Mouse (Mus musculus): Measurements from ENCODE around the gene Arvcf. TPM values are rescaled to one million over a fixed set of nuclear protein-coding genes. Genes with fewer than 3 reads are reported as not detected.

The Arvcf gene
- polyA plus RNA-seq, 1 experiment from 2014 or later: 118 TPM

DNA sequence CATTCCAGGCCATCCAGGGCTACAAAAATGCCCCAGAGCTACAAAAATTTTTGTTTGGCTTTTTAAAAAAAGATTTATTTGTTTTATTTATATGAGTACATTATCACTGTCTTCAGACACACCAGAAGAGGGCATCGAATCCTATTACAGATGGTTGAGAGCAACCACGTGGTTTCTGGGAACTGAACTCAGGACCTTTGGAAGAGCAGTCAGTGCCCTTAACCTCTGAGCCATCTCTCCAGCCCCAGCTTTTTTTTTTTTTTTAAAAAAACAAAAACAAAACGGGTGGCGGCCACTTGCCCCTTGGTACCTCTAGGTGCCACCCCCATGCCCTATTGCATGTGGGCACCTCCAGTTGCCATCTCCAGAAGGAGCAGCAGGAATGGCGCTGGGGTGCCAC lies 69.5 kb downstream of the Arvcf start:
- peaks cover 11% of the 10 kb centered on the region; the same call in 1 of the 2 replicates for H3K4me1 ChIP-seq
- peaks cover 20% of the 10 kb centered on the region for H3K36me3 ChIP-seq
- no peak overlapping the region for H3K9ac ChIP-seq
- no peaks in the 10 kb centered on the region for H3K9me3 ChIP-seq
- no peak overlapping the region for H3K27ac ChIP-seq
- no peak for ATAC-seq (ENCODE audit: low FRiP score, low read depth)
- WGBS: 93% methylated on average over 5 of the region's 5 CpGs
- H3K27me3 ChIP-seq (replicated peaks): no peaks in the 10 kb centered on the region
- no peak overlapping the region for H3K4me2 ChIP-seq (replicated peaks)
- no peak overlapping the region for H3K4me3 ChIP-seq

DNA sequence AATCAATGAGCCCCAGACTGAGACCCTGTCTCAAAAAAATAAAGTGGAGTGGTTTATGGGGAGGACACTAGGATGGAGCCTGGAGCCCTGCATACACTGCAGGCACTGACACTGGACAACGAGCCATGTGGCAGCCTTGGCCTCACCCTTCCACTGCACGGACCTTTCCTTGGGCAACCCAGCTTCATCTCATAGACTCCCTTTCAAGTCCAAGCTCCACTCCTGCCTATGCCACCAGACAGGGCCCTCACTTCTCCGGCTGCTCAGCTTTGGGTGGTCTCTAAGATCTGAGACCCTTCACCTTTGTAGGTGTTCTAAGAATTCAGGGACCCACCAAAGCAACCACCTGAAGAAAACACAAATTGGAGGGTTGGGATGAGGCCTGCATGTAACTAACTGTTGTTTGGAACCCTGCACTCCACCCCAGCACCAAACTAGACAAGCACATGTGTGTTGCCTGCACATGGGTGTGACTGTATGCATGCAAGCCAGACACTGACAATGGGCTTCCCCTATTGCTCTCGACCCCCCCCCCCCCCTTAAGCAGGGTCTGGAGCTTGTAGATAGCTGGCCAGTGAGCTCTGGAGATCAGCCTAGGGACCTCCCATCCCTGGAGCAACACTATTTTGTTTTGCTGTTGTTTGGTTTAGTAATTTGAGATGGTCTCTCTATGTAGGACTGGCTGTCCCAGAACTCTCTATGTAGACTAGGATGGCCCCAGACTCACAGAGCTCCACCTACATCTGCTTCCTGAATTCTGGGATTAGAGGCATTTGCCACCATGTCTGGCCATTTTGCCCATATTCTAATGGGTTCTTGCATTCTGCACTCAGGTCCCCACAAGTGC lies 71.0 kb downstream of the Arvcf start:
- H3K36me3 ChIP-seq: peaks cover 17% of the 10 kb centered on the region
- H3K27me3 ChIP-seq (replicated peaks): no peaks in the 10 kb centered on the region
- 89% methylated on average over 4 of the region's 4 CpGs for WGBS

DNA sequence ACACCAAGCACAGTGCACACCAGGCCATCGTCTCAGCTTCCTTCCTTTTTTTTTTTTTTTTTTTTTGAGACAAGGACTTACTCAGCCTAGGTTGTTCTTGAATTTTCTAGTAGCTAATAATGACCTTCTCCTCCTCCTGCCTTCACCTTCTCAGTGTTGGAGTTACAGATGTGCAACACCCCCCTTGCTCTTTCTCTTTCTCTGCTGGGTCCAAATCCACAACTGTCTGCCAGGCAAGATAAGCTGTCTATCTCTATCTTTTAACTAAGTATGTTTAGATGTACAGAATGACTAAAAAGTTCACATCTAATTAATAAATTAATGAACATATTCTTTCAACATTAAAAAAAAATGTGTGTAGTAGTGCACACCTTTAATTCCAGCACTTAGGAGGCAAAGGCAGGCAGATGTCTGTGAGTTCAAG lies 71.6 kb downstream of the Arvcf start:
- Histone ChIP-seq H3K9me3 (no peaks in the 10 kb centered on the region), H3K36me3 (peaks cover 17% of the 10 kb centered on the region), H3K9ac (no peak overlapping the region), H3K27me3 (replicated peaks) (no peaks in the 10 kb centered on the region), H3K27ac (no peak overlapping the region), H3K4me3 (no peak overlapping the region), H3K4me2 (replicated peaks) (no peak overlapping the region), H3K4me1 (peaks cover 15% of the 10 kb centered on the region; the same call in 1 of the 2 replicates)
- 86% methylated on average over 1 of the region's 1 CpGs for WGBS
- no peak for ATAC-seq (ENCODE audit: low FRiP score, low read depth)

More for the DNA sequence above, 71.0 kb downstream of the Arvcf start:
- Histone ChIP-seq H3K27ac (no peak overlapping the region), H3K4me1 (peaks cover 11% of the 10 kb centered on the region; the same call in 1 of the 2 replicates), H3K9ac (no peak overlapping the region), H3K9me3 (no peaks in the 10 kb centered on the region), H3K4me2 (replicated peaks) (no peak overlapping the region), H3K4me3 (no peak overlapping the region)
- ATAC-seq (ENCODE audit: low FRiP score, low read depth): no peak

DNA sequence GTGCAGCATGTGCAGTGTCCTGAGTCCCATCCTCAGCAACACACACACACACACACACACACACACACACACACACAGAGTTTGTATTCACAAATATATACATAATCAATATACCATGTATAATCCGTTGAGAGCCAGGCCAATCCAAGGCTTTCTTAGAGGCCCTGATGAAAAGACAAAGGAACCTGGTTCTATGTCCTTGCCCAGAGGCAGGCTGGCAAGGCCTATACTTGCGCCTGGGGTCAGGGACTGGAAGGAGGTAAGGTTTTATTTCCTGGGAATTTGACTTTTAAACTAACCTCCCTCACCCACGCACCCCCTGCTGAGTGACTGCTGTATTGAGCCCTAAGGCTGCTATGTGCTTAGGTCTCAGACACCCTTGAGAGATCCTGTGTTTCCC lies 72.6 kb downstream of the Arvcf start:
- Histone ChIP-seq H3K36me3 (peaks cover 17% of the 10 kb centered on the region), H3K4me1 (peaks cover 22% of the 10 kb centered on the region), H3K9me3 (no peaks in the 10 kb centered on the region), H3K27ac (no peak overlapping the region), H3K4me2 (replicated peaks) (no peak overlapping the region), H3K4me3 (no peak overlapping the region), H3K9ac (no peak overlapping the region), H3K27me3 (replicated peaks) (no peaks in the 10 kb centered on the region)
- 76% methylated on average over 3 of the region's 3 CpGs for WGBS
- no peak for ATAC-seq (ENCODE audit: low FRiP score, low read depth)

DNA sequence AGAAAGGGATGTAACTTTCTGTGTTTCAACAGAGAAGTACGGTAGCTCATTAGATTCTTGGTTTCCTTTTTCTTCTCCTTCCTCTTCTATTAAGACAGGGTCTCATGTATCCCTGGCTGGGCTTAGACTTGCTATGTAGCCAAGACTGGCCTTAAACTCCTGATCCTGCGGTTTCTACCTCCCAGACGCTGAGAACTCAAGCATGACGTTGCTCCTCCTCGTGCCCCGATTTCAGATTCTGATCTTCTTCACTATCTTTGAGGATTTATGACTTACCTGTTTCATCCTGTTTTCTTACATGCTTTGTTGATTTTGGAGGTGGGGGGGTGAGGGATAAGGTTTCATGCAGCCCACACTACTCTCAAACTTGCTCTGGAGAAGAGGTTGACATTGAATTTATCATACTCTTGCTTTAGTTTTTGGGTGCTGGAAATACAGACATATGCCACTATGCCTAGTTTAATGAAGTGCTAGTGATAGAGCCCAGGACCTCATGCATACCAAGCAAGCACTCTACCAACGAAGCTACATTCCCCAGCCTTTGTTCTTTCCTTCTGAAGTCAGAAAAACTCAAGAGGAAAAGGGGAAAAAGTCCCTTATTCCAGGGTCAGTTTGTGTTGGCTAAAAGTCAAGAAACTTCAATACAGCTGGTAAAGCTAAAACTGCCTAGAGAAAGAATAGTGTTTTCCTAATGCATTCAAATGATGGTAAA lies 75.4 kb downstream of the Arvcf start:
- Histone ChIP-seq H3K27me3 (replicated peaks) (no peaks in the 10 kb centered on the region), H3K4me3 (no peak overlapping the region), H3K27ac (no peak overlapping the region), H3K4me2 (replicated peaks) (no peak overlapping the region), H3K36me3 (peaks cover 12% of the 10 kb centered on the region), H3K9ac (no peak overlapping the region), H3K4me1 (peaks cover 22% of the 10 kb centered on the region), H3K9me3 (no peaks in the 10 kb centered on the region)
- ATAC-seq (ENCODE audit: low FRiP score, low read depth): no peak
- 90% methylated on average over 7 of the region's 7 CpGs for WGBS

DNA sequence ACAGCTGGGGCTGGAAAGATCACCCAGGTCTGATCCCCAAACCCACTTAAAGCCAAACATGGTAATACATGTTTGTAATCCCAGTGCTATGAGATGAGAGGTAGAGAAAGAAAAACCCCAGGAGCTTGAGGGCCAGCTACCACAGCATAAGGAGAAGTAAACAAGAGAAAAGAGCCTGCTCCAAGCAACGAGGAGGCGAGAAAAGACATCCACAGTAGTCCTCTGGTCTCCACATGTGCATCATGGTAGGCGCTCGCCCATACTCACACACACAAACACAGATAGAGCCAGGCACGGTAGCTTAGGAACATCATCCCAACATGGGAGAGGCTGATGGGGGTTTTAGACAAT lies 75.9 kb downstream of the Arvcf start:
- Histone ChIP-seq H3K27ac (no peak overlapping the region), H3K36me3 (peaks cover 11% of the 10 kb centered on the region), H3K4me3 (no peak overlapping the region), H3K4me1 (peaks cover 22% of the 10 kb centered on the region), H3K9ac (no peak overlapping the region), H3K4me2 (replicated peaks) (no peak overlapping the region), H3K27me3 (replicated peaks) (no peaks in the 10 kb centered on the region), H3K9me3 (no peaks in the 10 kb centered on the region)
- WGBS: 89% methylated on average over 5 of the region's 5 CpGs
- ATAC-seq (ENCODE audit: low FRiP score, low read depth): no peak

DNA sequence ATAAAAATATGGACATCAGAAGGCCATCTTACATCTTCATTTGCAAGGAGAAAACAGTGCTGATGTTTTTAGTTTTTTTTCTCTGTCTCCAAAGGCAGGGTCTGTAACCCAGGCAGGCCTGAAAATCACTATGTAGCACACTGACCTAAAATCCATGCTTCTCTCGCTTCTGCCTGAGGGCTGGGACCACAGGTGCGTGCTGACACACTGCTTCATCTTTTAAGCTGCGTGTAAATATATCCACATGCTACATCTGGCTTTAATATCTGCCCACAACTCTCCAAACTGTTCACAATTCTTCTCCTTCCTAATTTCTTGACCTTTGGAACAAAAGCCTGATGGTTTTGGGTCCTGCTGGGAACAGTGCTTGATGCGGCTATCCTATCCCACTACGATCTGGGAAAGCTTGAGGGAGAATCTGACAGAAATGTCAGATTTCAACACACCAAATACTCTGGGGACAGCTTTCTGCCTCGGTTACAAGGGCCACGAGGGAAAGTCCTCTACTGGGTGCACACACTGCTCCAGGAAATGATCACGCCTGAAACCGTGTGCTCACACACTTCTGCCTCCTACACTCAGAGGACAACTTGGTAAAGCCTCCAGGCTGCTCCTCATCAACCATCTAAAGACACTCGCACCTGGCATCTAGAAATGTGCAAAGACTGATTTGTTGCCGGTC lies 76.5 kb downstream of the Arvcf start:
- WGBS: 79% methylated on average over 11 of the region's 11 CpGs
- H3K36me3 ChIP-seq: peaks cover 11% of the 10 kb centered on the region
- H3K27ac ChIP-seq: no peak overlapping the region
- H3K4me2 ChIP-seq (replicated peaks): peak overlapping the region; percentile 83
- H3K27me3 ChIP-seq (replicated peaks): no peaks in the 10 kb centered on the region
- H3K4me1 ChIP-seq: peaks cover 22% of the 10 kb centered on the region
- H3K9me3 ChIP-seq: no peaks in the 10 kb centered on the region
- no peak overlapping the region for H3K4me3 ChIP-seq
- ATAC-seq (ENCODE audit: low FRiP score, low read depth): no peak
- 0 out of 2 replicates have a peak overlapping the region, but pooled peaks have one; percentile 8 for H3K9ac ChIP-seq

DNA sequence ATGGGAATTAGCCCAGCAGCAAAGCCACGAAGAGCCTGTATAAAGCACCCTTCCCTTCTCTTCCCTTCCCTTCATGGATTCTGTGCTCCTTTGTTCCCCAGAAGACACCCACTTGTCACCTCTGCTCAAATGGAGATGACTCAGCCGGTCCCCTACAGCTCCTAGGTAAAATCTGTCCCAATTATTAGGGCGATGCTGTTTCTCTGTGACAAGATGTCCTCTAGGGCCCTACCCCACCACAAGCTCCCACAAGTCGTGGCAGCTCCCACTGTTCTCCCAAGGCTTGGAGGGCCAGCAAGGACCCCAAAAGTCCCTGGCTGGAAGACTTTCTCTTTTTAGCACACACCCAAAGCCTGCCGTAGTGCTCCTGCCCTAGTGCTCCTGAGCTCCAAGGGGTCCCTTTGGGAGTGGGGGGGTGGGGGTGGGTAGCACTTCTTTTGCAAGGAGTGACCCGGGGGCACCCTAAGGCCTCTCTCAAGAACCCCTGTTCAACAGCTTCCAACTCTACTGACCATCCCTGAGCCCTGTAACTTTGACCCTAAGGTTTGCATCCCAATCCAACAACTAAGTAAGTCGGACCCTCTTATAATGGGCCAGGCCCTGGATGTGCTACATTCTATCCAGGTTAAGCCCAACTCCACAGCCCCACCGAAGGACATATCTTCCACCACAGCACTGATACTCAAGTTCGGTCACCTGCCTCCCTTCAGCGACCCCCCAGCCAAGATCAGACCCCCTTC lies 77.7 kb downstream of the Arvcf start:
- 23% methylated on average over 10 of the region's 10 CpGs for WGBS
- Histone ChIP-seq H3K4me3 (peak overlapping the region; percentile 77), H3K9me3 (no peaks in the 10 kb centered on the region), H3K4me2 (replicated peaks) (peak overlapping the region; percentile 83), H3K4me1 (peaks cover 22% of the 10 kb centered on the region), H3K36me3 (peaks cover 11% of the 10 kb centered on the region), H3K27ac (no peak overlapping the region), H3K27me3 (replicated peaks) (no peaks in the 10 kb centered on the region), H3K9ac (peak overlapping the region; percentile 80)
- peak; percentile 46 for ATAC-seq (ENCODE audit: low FRiP score, low read depth)

DNA sequence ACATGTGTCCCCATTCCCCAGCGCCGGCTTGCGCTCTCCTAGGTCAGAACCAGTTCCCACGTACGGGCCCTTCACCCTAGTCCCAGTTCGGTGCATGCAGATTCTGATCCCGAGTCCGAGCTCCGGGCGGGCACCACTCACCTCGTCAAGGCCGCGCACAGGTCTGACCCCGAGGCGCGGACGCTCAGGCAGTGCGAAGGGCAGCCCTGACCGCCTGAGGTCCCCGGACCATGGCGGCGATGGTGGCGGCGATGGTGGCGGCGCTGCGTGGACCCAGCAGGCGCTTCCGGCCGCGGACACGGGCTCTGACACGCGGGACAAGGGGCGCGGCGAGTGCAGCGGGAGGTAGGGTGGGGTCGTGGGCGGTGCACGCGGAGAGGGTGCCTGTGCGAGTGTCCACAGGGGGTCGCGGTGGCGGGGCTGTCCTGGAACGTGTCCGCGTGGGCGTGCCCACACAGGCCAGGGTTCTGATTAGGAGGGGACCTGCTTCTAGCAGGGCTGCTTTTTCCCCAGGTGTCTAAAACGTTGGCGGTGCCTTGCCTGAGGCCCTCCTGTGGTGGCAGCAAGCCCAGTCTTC lies 78.3 kb downstream of the Arvcf start, which contains the start of gene Txnrd2:
Gene Txnrd2, plus strand, starts transcription at position 170 of the 577 bp plus-strand sequence.
- no peaks in the 10 kb centered on the region for H3K27me3 ChIP-seq (replicated peaks)
- H3K4me3 ChIP-seq: peak within 1 kb of the TSS; percentile 77
- H3K4me2 ChIP-seq (replicated peaks): peak within 1 kb of the TSS; percentile 83
- under 1% methylated on average over 52 of the region's 52 CpGs for WGBS
- H3K9ac ChIP-seq: peak within 1 kb of the TSS; percentile 80
- peaks cover 11% of the 10 kb centered on the region for H3K36me3 ChIP-seq
- H3K27ac ChIP-seq: no peak within 1 kb of the TSS
- peaks cover 22% of the 10 kb centered on the region for H3K4me1 ChIP-seq
- ATAC-seq (ENCODE audit: low FRiP score, low read depth): peak; percentile 81
- H3K9me3 ChIP-seq: no peaks in the 10 kb centered on the region

DNA sequence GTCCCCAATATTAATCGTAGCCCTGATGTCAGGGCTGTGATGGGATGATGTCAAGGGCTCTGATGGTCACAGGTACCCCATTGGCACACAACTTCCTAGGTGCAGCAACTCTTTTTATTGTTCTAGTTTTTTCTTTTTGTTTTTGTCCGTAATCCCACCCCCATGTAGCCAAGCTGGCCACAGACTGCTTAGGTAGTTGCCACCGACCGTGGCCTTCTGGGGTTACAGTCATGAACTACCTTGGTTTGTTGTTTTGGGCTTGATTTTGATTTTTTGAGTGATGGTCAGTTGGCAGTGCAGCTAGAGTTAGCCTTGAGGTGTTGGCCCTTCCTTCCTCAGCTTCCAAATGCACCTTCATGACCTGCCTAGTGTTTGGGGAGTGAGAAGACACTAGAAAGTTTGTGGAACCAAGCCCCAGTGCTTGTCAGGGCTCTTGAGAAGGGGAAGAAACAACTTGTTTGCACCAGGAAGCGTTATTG lies 78.9 kb downstream of the Arvcf start, which contains the start of gene Comt:
Gene Comt, minus strand, starts transcription at position 51 of the 479 bp plus-strand sequence.
- WGBS: 63% methylated on average over 5 of the region's 5 CpGs
- peak; percentile 38 for ATAC-seq (ENCODE audit: low FRiP score, low read depth)
- H3K4me1 ChIP-seq: peaks cover 22% of the 10 kb centered on the region

DNA sequence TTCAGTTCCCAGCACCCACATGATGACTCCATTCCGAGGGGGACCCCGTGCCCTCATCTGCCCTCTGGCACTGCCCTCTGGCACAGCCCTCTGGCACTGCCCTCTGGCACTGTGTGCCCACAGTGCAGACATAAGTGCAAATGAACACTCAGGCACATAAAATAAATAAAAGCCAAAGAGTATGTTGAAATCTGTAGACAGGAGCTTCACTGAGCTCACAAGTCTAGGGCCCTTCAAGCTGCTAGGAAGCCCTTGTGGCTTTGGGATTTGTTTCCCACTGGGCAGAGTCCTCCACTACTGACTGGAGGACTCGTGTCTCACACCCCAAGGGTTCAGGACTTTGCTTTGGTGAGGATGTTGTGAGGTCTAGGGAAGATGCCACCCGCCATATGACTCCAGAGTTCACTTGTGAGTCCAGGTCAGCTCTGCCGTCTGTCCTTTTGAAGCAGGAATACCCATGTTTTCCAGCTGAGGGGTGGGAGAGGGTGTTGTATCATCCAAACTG lies 80.1 kb downstream of the Arvcf start:
- peaks cover 22% of the 10 kb centered on the region for H3K4me1 ChIP-seq
- no peak for ATAC-seq (ENCODE audit: low FRiP score, low read depth)
- WGBS: 86% methylated on average over 5 of the region's 5 CpGs
- no peak overlapping the region for H3K4me3 ChIP-seq
- H3K36me3 ChIP-seq: peaks cover 4% of the 10 kb centered on the region; the same call in 1 of the 2 replicates
- no peak overlapping the region for H3K4me2 ChIP-seq (replicated peaks)
- no peaks in the 10 kb centered on the region for H3K9me3 ChIP-seq
- H3K27me3 ChIP-seq (replicated peaks): no peaks in the 10 kb centered on the region
- no peak overlapping the region for H3K9ac ChIP-seq
- no peak overlapping the region for H3K27ac ChIP-seq

More for the DNA sequence above, 78.9 kb downstream of the Arvcf start, which contains the start of gene Comt:
- no peak within 1 kb of the TSS for H3K27ac ChIP-seq
- peak within 1 kb of the TSS; percentile 83 for H3K4me2 ChIP-seq (replicated peaks)
- peak within 1 kb of the TSS; percentile 80 for H3K9ac ChIP-seq
- H3K4me3 ChIP-seq: peak within 1 kb of the TSS; percentile 77
- no peaks in the 10 kb centered on the region for H3K9me3 ChIP-seq
- H3K27me3 ChIP-seq (replicated peaks): no peaks in the 10 kb centered on the region
- peaks cover 7% of the 10 kb centered on the region for H3K36me3 ChIP-seq

Data from neural tube, embryonic 12.5 days (tissue).